Mouse (Mus musculus): ENCODE results near the gene Krtap20-2.
"Not testable (repeated sequence)": the region's sequence is repeated elsewhere in the genome, so short reads cannot be mapped to it uniquely, and the experiment has no call there.

Krtap20-2 gene

GRCm38 (mm10) chr16:89205561-89205960 lies at the start of gene Krtap20-2:
Gene Krtap20-2, plus strand, starts transcription at chr16:89205861.
- DNase-seq (ENCODE audit: low read depth in 1 of 2, low spot score in 2 of 2), result no peak

- no peak for DNase-seq (ENCODE audit: low read depth in 1 of 2, low spot score in 2 of 2)
Observed at GRCm38 (mm10) chr16:89157652-89158051, 48.0 kb upstream of the Krtap20-2 start, which contains the start of gene Gm9789. Gene Gm9789, plus strand, starts transcription at chr16:89157952.

GRCm38 (mm10) chr16:89169190-89169589 lies 36.5 kb upstream of the Krtap20-2 start, which contains the start of gene Gm7735:
Gene Gm7735, plus strand, starts transcription at chr16:89169490.
- DNase-seq (ENCODE audit: low read depth in 1 of 2, low spot score in 2 of 2), result not testable (repeated sequence)

GRCm38 (mm10) chr16:89174435-89174834 lies 31.2 kb upstream of the Krtap20-2 start, which contains the start of gene 1110057P08Rik:
Gene 1110057P08Rik, plus strand, starts transcription at chr16:89174735.
- DNase-seq (ENCODE audit: low read depth in 1 of 2, low spot score in 2 of 2), result no peak

- no peak for DNase-seq (ENCODE audit: low read depth in 1 of 2, low spot score in 2 of 2)
Observed at GRCm38 (mm10) chr16:89188621-89189020, 17.0 kb upstream of the Krtap20-2 start.

All from monocyte, adult 2 months (primary cell).